Mouse (Mus musculus) liver, embryonic 12.5 days (tissue): ENCODE measurements at regions not wholly inside any gene's neighbourhood (a gene's known extent, or its start where the extent isn't known, plus 50 kb on each side); places are given as distances from the start of the nearest gene placed in this dataset.

Experiments
- ATAC-seq: fragments of 200-750 bp; cut with Nextera tagmentation; 2 replicates; pipeline ENCODE4 v1.8.0; 2017; ENCODE audit warnings: moderate number of reproducible peaks, mild to moderate bottlenecking, moderate library complexity
- H3K27ac ChIP-seq: fragments of 300-500 bp; sonication (generic); 2 replicates; pipeline ENCODE4 v1.5.1; 2016; ENCODE audit warnings: mild to moderate bottlenecking
- H3K27me3 ChIP-seq: fragments of 300-500 bp; sonication (generic); replicated peaks from 2 replicates; pipeline ENCODE4 v1.6.1; 2016; ENCODE audit warnings: mild to moderate bottlenecking, moderate library complexity
- H3K36me3 ChIP-seq: fragments of 300-500 bp; sonication (generic); 2 replicates; pipeline ENCODE4 v1.6.1; 2016; ENCODE audit warnings: mild to moderate bottlenecking, moderate library complexity
- H3K4me1 ChIP-seq: fragments of 300-500 bp; sonication (generic); 2 replicates; pipeline ENCODE4 v1.6.1; 2016
- H3K4me2 ChIP-seq: fragments of 300-500 bp; sonication (generic); 2 replicates; pipeline ENCODE4 v1.6.1; 2016; ENCODE audit warnings: mild to moderate bottlenecking, moderate library complexity
- H3K4me3 ChIP-seq: fragments of 300-500 bp; sonication (generic); 2 replicates; pipeline ENCODE4 v1.5.1; 2016; ENCODE audit warnings: mild to moderate bottlenecking, moderate library complexity
- H3K9ac ChIP-seq: fragments of 300-500 bp; sonication (generic); 2 replicates; pipeline ENCODE4 v1.6.1; 2016; ENCODE audit warnings: mild to moderate bottlenecking, moderate library complexity
- H3K9me3 ChIP-seq: fragments of 300-500 bp; sonication (generic); replicated peaks from 2 replicates; pipeline ENCODE4 v1.6.1; 2016; ENCODE audit warnings: mild to moderate bottlenecking, moderate library complexity
- WGBS: fragments of 180-500 bp; shearing (Covaris S2); methylation state at CpG from one replicate; pipeline ENCODE4 v1.1.7; 2016; ENCODE audit not compliant: insufficient replicate concordance; 5-methylcytosine and 5-hydroxymethylcytosine counted together

DNA sequence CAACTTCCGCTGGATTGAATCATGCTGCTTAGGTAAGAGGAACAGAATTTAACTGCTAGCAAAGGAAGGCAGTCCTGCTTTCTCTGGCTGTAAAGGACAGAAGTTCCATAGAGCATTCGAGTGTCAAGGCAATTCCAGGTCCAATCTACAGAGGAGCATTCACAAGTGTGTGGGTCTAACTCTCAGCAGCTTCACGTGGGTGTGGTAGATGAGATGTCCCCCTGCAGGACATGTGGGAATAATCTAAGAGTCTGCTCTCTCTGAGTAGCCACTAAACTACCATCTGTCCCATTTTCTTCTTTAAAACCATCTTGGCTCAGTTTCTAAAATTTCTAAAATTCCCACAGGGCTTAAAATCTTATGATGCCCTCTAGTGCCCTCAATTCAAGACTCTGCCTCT, 90.6 kb downstream of the Cmpk2 start:
- Histone ChIP-seq H3K4me1 (no peaks in the 10 kb centered on the region), H3K27ac (no peak overlapping the region), H3K9me3 (no peaks in the 10 kb centered on the region), H3K36me3 (no peaks in the 10 kb centered on the region), H3K4me3 (no peak overlapping the region), H3K4me2 (no peak overlapping the region), H3K27me3 (no peaks in the 10 kb centered on the region), H3K9ac (no peak overlapping the region)
- 52% methylated on average over 3 of the region's 3 CpGs for WGBS
- ATAC-seq = no peak

- ATAC-seq = no peak
- Histone ChIP-seq H3K4me2 (no peak overlapping the region), H3K9ac (no peak overlapping the region), H3K4me3 (no peak overlapping the region), H3K36me3 (no peaks in the 10 kb centered on the region), H3K4me1 (no peaks in the 10 kb centered on the region), H3K27ac (no peak overlapping the region), H3K9me3 (no peaks in the 10 kb centered on the region), H3K27me3 (no peaks in the 10 kb centered on the region)
- WGBS = 13% methylated on average over 4 of the region's 4 CpGs
Measured at GRCm38 (mm10) chr12:26557411-26557810, 88.4 kb downstream of the Cmpk2 start.

DNA sequence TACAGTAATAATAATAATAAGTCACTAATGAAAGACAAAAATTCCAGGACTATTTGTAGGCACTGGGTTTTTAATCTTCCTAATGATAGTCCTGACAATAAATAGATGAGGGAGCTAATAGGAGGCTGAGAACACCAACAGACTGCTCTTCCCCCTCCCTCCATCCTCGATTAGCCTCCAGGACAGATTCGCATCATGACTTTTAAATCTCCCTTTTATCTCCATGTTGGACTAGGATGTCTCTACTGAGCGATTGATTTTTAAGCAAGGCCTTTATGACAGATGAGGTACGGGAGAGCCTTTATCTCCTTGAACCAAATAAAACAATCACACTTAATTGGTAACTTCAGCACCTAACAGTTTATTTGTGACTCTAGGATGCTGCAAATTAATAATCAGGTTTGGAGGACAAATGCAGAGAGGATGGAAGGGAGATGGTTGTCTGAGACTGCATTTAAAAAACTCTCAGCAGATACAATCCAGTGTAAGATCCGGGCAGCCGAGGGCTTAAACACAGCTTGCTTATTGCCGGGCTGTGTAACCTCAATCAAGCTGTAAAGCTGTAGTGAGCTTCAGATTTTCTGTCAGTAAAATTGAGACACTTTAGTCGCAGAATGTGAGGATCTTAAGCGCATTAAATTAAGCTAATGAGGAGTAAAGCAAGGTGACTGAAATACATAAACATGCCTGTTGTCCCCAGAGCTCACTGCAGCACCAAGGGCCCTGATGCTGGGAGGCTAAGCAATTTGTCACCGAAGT, 82.3 kb downstream of the Cmpk2 start:
- Histone ChIP-seq H3K27ac (no peak overlapping the region), H3K4me2 (no peak overlapping the region), H3K27me3 (no peaks in the 10 kb centered on the region), H3K9me3 (no peaks in the 10 kb centered on the region), H3K9ac (no peak overlapping the region), H3K4me1 (no peaks in the 10 kb centered on the region), H3K36me3 (no peaks in the 10 kb centered on the region), H3K4me3 (no peak overlapping the region)
- 62% methylated on average over 10 of the region's 10 CpGs for WGBS
- ATAC-seq = no peak

GRCm38 (mm10) chr12:26547466-26547865, 78.5 kb downstream of the Cmpk2 start:
- Histone ChIP-seq H3K36me3 (no peaks in the 10 kb centered on the region), H3K27ac (no peak overlapping the region), H3K27me3 (no peaks in the 10 kb centered on the region), H3K9me3 (no peaks in the 10 kb centered on the region), H3K9ac (no peak overlapping the region), H3K4me3 (no peak overlapping the region), H3K4me1 (no peaks in the 10 kb centered on the region), H3K4me2 (no peak overlapping the region)
- ATAC-seq = no peak
- 15% methylated on average over 1 of the region's 1 CpGs for WGBS

DNA sequence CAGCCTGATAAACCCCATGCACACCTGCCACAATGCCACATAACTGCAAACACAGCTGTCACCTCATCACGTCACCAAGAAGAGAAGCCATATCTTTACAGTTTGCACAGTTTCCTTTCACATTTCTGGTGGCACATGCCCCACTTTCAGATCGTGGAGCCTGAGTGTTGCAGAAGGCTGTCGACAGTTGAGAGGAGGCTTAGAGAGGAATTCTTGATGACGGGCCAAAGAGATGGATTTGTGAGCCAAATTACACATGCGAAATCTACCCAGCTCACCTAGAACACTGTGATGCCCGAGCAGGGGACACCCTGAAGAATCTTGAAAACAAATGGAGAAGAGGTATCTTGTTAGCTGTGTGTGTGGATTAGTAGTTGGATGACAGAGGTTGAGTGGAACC, 77.4 kb downstream of the Cmpk2 start:
- Histone ChIP-seq H3K9ac (no peak overlapping the region), H3K4me3 (no peak overlapping the region), H3K9me3 (no peaks in the 10 kb centered on the region), H3K27me3 (no peaks in the 10 kb centered on the region), H3K4me2 (no peak overlapping the region), H3K4me1 (no peaks in the 10 kb centered on the region), H3K27ac (no peak overlapping the region), H3K36me3 (no peaks in the 10 kb centered on the region)
- no peak for ATAC-seq
- 61% methylated on average over 6 of the region's 6 CpGs for WGBS

DNA sequence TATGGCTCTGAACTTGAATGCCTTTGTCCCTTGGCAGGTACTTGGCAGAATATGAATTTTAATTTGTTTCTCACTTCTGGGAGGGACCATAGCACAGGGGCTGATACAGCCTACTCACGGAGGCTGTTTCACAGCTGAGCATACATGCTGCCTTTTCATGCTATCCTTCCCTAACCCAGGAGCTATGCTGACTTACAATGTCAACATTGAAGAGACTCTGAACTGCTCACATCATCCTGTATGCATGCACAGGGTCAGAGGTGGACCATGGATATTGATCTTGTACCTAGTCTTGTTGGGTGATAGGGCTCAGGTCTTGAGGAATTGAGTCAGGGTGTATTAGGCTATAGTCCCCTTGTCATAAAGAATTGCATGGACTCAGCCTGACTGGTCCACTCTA, 74.5 kb downstream of the Cmpk2 start:
- WGBS = 81% methylated on average over 1 of the region's 1 CpGs
- no peak overlapping the region for H3K4me3 ChIP-seq
- no peaks in the 10 kb centered on the region for H3K36me3 ChIP-seq
- H3K4me2 ChIP-seq = no peak overlapping the region
- H3K9me3 ChIP-seq = no peaks in the 10 kb centered on the region
- no peak overlapping the region for H3K27ac ChIP-seq
- H3K27me3 ChIP-seq = no peaks in the 10 kb centered on the region
- ATAC-seq = no peak
- no peaks in the 10 kb centered on the region for H3K4me1 ChIP-seq
- H3K9ac ChIP-seq = no peak overlapping the region

- no peak for ATAC-seq
Measured at GRCm38 (mm10) chr12:26542451-26542850, 73.4 kb downstream of the Cmpk2 start.

DNA sequence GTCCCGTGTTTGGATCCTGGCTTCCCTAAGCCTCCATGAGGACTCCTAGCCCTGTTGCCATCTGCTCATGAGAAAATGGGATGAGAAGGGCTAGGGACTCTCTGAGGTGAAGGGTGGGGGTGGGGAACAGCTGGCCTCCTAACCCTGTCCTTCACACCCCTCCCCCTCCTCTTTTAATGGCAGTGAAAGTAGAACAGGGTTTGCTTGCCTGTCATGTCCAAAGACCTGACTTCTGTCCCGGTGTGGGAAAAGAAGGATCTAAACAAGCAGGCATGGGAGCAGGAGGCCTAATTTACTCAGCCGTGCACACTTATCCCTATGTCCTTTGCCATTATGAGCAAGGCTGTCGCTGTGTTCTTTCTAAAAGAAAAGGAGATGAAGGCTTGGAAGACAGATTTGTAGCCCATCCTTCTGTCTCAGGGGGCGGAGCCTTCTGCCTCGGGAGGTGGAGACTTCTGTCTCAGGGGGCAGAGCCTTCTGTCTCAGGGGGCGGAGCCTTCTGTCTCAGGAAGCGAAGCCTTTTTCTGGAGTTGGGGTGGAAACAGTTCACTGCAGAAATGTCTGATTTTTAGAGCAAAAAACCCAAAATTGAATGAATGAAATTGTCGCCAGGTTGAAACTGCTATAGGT, 66.4 kb downstream of the Cmpk2 start:
- peaks cover 3% of the 10 kb centered on the region; the same call in 1 of the 2 replicates for H3K27me3 ChIP-seq
- no peak overlapping the region for H3K27ac ChIP-seq
- no peak overlapping the region for H3K4me2 ChIP-seq
- no peak for ATAC-seq
- H3K36me3 ChIP-seq = no peaks in the 10 kb centered on the region
- no peak overlapping the region for H3K9ac ChIP-seq
- 57% methylated on average over 9 of the region's 9 CpGs for WGBS
- 0 out of 2 replicates have a peak, but pooled peaks cover 5% of the 10 kb centered on the region for H3K4me1 ChIP-seq
- no peak overlapping the region for H3K4me3 ChIP-seq
- no peaks in the 10 kb centered on the region for H3K9me3 ChIP-seq

More at GRCm38 (mm10) chr12:26542451-26542850, 73.4 kb downstream of the Cmpk2 start:
- Histone ChIP-seq H3K9ac (no peak overlapping the region), H3K4me3 (no peak overlapping the region), H3K27ac (no peak overlapping the region), H3K27me3 (no peaks in the 10 kb centered on the region), H3K9me3 (no peaks in the 10 kb centered on the region), H3K4me2 (no peak overlapping the region), H3K4me1 (no peaks in the 10 kb centered on the region), H3K36me3 (no peaks in the 10 kb centered on the region)
- WGBS = 31% methylated on average over 2 of the region's 2 CpGs

GRCm38 (mm10) chr12:26534229-26535105, 65.5 kb downstream of the Cmpk2 start:
- no peak overlapping the region for H3K9ac ChIP-seq
- H3K4me2 ChIP-seq = no peak overlapping the region
- no peak for ATAC-seq
- 0 out of 2 replicates have a peak, but pooled peaks cover 5% of the 10 kb centered on the region for H3K4me1 ChIP-seq
- H3K36me3 ChIP-seq = no peaks in the 10 kb centered on the region
- H3K4me3 ChIP-seq = no peak overlapping the region
- WGBS = 31% methylated on average over 9 of the region's 9 CpGs
- H3K27me3 ChIP-seq = peaks cover 3% of the 10 kb centered on the region; the same call in 1 of the 2 replicates
- H3K27ac ChIP-seq = no peak overlapping the region
- no peaks in the 10 kb centered on the region for H3K9me3 ChIP-seq

GRCm38 (mm10) chr12:26533641-26534151, 64.7 kb downstream of the Cmpk2 start:
- H3K4me3 ChIP-seq = no peak overlapping the region
- no peak overlapping the region for H3K27ac ChIP-seq
- H3K27me3 ChIP-seq = peaks cover 3% of the 10 kb centered on the region; the same call in 1 of the 2 replicates
- ATAC-seq = no peak
- H3K4me1 ChIP-seq = 0 out of 2 replicates have a peak, but pooled peaks cover 5% of the 10 kb centered on the region
- H3K4me2 ChIP-seq = no peak overlapping the region
- no peaks in the 10 kb centered on the region for H3K9me3 ChIP-seq
- H3K36me3 ChIP-seq = no peaks in the 10 kb centered on the region
- no peak overlapping the region for H3K9ac ChIP-seq
- WGBS = 49% methylated on average over 9 of the region's 9 CpGs

- Histone ChIP-seq H3K36me3 (no peaks in the 10 kb centered on the region), H3K27me3 (peaks cover 3% of the 10 kb centered on the region; the same call in 1 of the 2 replicates), H3K4me3 (no peak overlapping the region), H3K9ac (no peak overlapping the region), H3K4me1 (0 out of 2 replicates have a peak, but pooled peaks cover 5% of the 10 kb centered on the region), H3K27ac (no peak overlapping the region), H3K9me3 (no peaks in the 10 kb centered on the region), H3K4me2 (no peak overlapping the region)
- no peak for ATAC-seq
- WGBS = 55% methylated on average over 13 of the region's 13 CpGs
Measured at GRCm38 (mm10) chr12:26532823-26533640, 64.0 kb downstream of the Cmpk2 start.
